8 mouse cellular contexts compared by ENCODE assay signal in the genomic region with DNA sequence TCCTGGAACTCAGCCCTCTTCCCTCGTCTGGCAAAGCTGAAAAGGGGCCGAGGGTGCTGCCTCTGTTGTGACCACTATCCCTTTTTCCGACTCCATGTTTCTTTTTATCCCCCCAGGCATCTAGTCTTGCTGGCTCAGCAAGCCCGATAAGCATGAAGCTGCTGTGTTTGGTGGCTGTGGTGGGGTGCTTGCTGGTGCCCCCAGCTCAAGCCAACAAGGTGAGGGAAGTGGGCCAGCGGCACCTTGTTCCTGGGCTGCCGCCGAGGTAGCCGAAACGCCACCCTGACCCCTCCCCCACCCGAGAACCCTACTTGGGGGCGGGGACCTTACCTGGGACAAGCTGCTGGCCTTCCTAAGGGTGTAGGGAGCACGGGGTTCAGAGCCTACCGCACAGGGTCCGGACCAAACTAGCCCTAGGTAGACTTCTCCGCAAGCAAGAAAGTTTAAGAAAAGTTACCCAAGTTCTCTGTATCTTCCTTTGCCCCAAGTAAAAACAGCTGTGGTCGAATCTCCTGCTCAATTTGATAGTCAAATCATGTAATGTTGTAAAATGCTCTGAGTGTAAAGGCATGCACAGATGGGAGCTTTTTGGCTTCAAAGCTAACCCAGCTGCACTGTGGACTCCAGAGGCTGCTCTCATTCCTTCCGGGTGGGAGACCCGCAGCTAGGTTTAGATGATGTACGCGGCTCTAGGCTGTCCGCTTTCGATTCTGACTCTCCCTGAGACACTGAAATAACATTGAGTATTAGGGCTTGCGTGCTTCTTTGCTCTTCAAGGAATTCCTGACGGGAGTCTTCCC. TPM values are rescaled to one million over a fixed set of nuclear protein-coding genes. Genes with fewer than 3 reads are reported as not detected.
DNase-seq lines count a peak whose midpoint lies in the region; ATAC-seq and TF ChIP-seq lines count a peak whose summit lies in the region.

No protein-coding gene starts in this region.

- no peak for TF ChIP-seq CTCF in ES-Bruce4 (IDR thresholded peaks at IDR 0.05; ENCODE audit: low read depth, low read length)
- no peak for TF ChIP-seq CTCF in kidney, postnatal 0 days (IDR thresholded peaks at IDR 0.05; ENCODE audit: low read depth)

- H3K4me1 ChIP-seq in ES-Bruce4 (ENCODE audit: control insufficient read depth, insufficient read depth, low read length) = no peaks in the 10 kb centered on the region
- H3K4me1 ChIP-seq in heart, embryonic 12.5 days (replicated peaks) = peaks cover 25% of the 10 kb centered on the region
- no peaks in the 10 kb centered on the region; the same call in 1 of the 2 replicates for H3K4me1 ChIP-seq in kidney, postnatal 0 days (replicated peaks; ENCODE audit: insufficient read depth, low read length)

- no peak overlapping the region for H3K27ac ChIP-seq in ES-Bruce4 (ENCODE audit: insufficient read depth, low read length)
- peak overlapping the region; percentile 67 for H3K27ac ChIP-seq in heart, embryonic 12.5 days (ENCODE audit: poor library complexity, severe bottlenecking)
- H3K27ac ChIP-seq in kidney, postnatal 0 days = peak overlapping the region; percentile 70

- H3K9me3 ChIP-seq in ES-Bruce4 (replicated peaks; ENCODE audit: control insufficient read depth, insufficient read depth, low read length, poor library complexity, severe bottlenecking) = no peaks in the 10 kb centered on the region
- no peaks in the 10 kb centered on the region for H3K9me3 ChIP-seq in heart, embryonic 12.5 days (replicated peaks)
- no peaks in the 10 kb centered on the region for H3K9me3 ChIP-seq in kidney, postnatal 0 days (replicated peaks; ENCODE audit: low read length)

- peak; percentile 6 for DNase-seq in 416B (ENCODE audit: low read depth)
- DNase-seq in cerebellum, postnatal 25 days = peak; percentile 56 to 66
- peak; percentile 56 for DNase-seq in kidney, postnatal 0 days (ENCODE audit: low spot score)
- DNase-seq in lung, postnatal 4 days = peak; percentile 45 to 46
- DNase-seq in spleen, postnatal 4 days (ENCODE audit: low spot score in 2 of 2) = peak; percentile 41 to 78
- DNase-seq in right cerebral cortex, adult 2 months (ENCODE audit: low spot score in 2 of 2) = no peak

- H3K27me3 ChIP-seq in ES-Bruce4 (ENCODE audit: control insufficient read depth, insufficient read depth, low read length, poor library complexity, severe bottlenecking) = no peaks in the 10 kb centered on the region
- no peaks in the 10 kb centered on the region for H3K27me3 ChIP-seq in heart, embryonic 12.5 days (replicated peaks)
- no peaks in the 10 kb centered on the region for H3K27me3 ChIP-seq in kidney, postnatal 0 days (ENCODE audit: insufficient read depth, low read length)

- no peaks in the 10 kb centered on the region for H3K36me3 ChIP-seq in ES-Bruce4 (ENCODE audit: control insufficient read depth, insufficient read depth, low read length, poor library complexity, severe bottlenecking)
- H3K36me3 ChIP-seq in heart, embryonic 12.5 days = peaks cover 33% of the 10 kb centered on the region
- H3K36me3 ChIP-seq in kidney, postnatal 0 days (ENCODE audit: insufficient read depth, low read length) = peaks cover 19% of the 10 kb centered on the region

- H3K4me3 ChIP-seq in ES-Bruce4 (ENCODE audit: low read depth, low read length) = peak overlapping the region; percentile 98
- peak overlapping the region; percentile 81 for H3K4me3 ChIP-seq in heart, embryonic 12.5 days
- peak overlapping the region; percentile 93 for H3K4me3 ChIP-seq in kidney, postnatal 0 days (replicated peaks; ENCODE audit: low read depth, low read length)

- no peak for TF ChIP-seq POLR2A in ES-Bruce4 (IDR thresholded peaks at IDR 0.05; ENCODE audit: insufficient read depth, low read length)

- 4% methylated on average over 24 of the region's 24 CpGs for WGBS in heart, embryonic 12.5 days
- 2% methylated on average over 24 of the region's 24 CpGs for WGBS in kidney, postnatal 0 days

- no peak for TF ChIP-seq EP300 in ES-Bruce4 (IDR thresholded peaks at IDR 0.05; ENCODE audit: insufficient read depth, low read depth, low read length)

- peak overlapping the region; percentile 80 for H3K9ac ChIP-seq in ES-Bruce4 (ENCODE audit: low read depth, poor library complexity, severe bottlenecking)
- H3K9ac ChIP-seq in heart, embryonic 12.5 days = peak overlapping the region; percentile 83
- H3K9ac ChIP-seq in kidney, postnatal 0 days (ENCODE audit: low read depth, low read length) = peak overlapping the region; percentile 75

- peak overlapping the region; percentile 98 for H3K4me2 ChIP-seq in heart, embryonic 12.5 days
- peak overlapping the region; percentile 95 for H3K4me2 ChIP-seq in kidney, postnatal 0 days (ENCODE audit: low read length)

- peak; percentile 69 for ATAC-seq in heart, embryonic 12.5 days (ENCODE audit: insufficient number of reproducible peaks, low FRiP score)
- ATAC-seq in kidney, postnatal 0 days (replicated peaks; ENCODE audit: low FRiP score, low read depth) = peak; percentile 25

RNA-seq across cellular contexts. Expression of a gene that starts 10.6 kb away (rescaled TPM):
- polyA plus RNA-seq in ES-Bruce4 (2011; ENCODE audit: insufficient read depth, insufficient read length, low read depth, missing spikeins) = 61.1 and 62.1 TPM in 2 replicates
- 126 and 131 TPM in 2 replicates for polyA plus RNA-seq in heart, embryonic 12.5 days (2016; fragmentation: Nextera tagmentation; extraction: Ambion mirVana)
- polyA plus RNA-seq in kidney, postnatal 0 days (2015; fragmentation: Nextera tagmentation; extraction: Ambion mirVana) = 223 and 242 TPM in 2 replicates

RNA-seq across cellular contexts. Expression of a gene that starts 12.4 kb away (rescaled TPM):
- not detected in 2 replicates for polyA plus RNA-seq in ES-Bruce4 (2011; ENCODE audit: insufficient read depth, insufficient read length, low read depth, missing spikeins)
- 0.06 TPM in 1 of 2 replicates, not detected in the other for polyA plus RNA-seq in heart, embryonic 12.5 days (2016; fragmentation: Nextera tagmentation; extraction: Ambion mirVana)
- 0.20 and 0.25 TPM in 2 replicates for polyA plus RNA-seq in kidney, postnatal 0 days (2015; fragmentation: Nextera tagmentation; extraction: Ambion mirVana)

RNA-seq across cellular contexts. Expression of a gene that starts 32.0 kb away (rescaled TPM):
- not detected in 2 replicates for polyA plus RNA-seq in ES-Bruce4 (2011; ENCODE audit: insufficient read depth, insufficient read length, low read depth, missing spikeins)
- not detected in 2 replicates for polyA plus RNA-seq in heart, embryonic 12.5 days (2016; fragmentation: Nextera tagmentation; extraction: Ambion mirVana)
- not detected in 2 replicates for polyA plus RNA-seq in kidney, postnatal 0 days (2015; fragmentation: Nextera tagmentation; extraction: Ambion mirVana)

RNA-seq across cellular contexts. Expression of a gene that starts 34.0 kb away (rescaled TPM):
- 1.0 and 1.2 TPM in 2 replicates for polyA plus RNA-seq in ES-Bruce4 (2011; ENCODE audit: insufficient read depth, insufficient read length, low read depth, missing spikeins)
- 0.57 and 0.78 TPM in 2 replicates for polyA plus RNA-seq in heart, embryonic 12.5 days (2016; fragmentation: Nextera tagmentation; extraction: Ambion mirVana)
- 0.17 and 0.20 TPM in 2 replicates for polyA plus RNA-seq in kidney, postnatal 0 days (2015; fragmentation: Nextera tagmentation; extraction: Ambion mirVana)

Comparison
In these comparisons a context has a peak if more than half of its experiments do, and no peak if none do; other contexts are left out.
1. DNase-seq: peak in 416B (single experiment), cerebellum, postnatal 25 days (2 of 2), kidney, postnatal 0 days (single experiment), lung, postnatal 4 days (2 of 2) and spleen, postnatal 4 days (2 of 2); none in right cerebral cortex, adult 2 months (0 of 2).
2. Peak in every context shown above with its lines, with median percentiles within 50 percentile points of each other: H3K4me3 ChIP-seq and H3K9ac ChIP-seq.